Mouse (Mus musculus): ENCODE results near the gene Grtp1. TPM values are rescaled to one million over a fixed set of nuclear protein-coding genes. Genes with fewer than 3 reads are reported as not detected.

Gene Grtp1
- total RNA-seq, 1 experiment from 2014 or later = 0.27 TPM

- no peak for ATAC-seq (replicated peaks; ENCODE audit: low read depth, poor library complexity, severe bottlenecking)
Observed at GRCm38 (mm10) chr8:13178137-13178536, 22.3 kb downstream of the Grtp1 start.

- ATAC-seq (replicated peaks; ENCODE audit: low read depth, poor library complexity, severe bottlenecking) = no peak
Observed at GRCm38 (mm10) chr8:13177173-13177852, 23.1 kb downstream of the Grtp1 start.

- ATAC-seq (replicated peaks; ENCODE audit: low read depth, poor library complexity, severe bottlenecking) = no peak
Observed at GRCm38 (mm10) chr8:13175650-13176049, 24.8 kb downstream of the Grtp1 start.

GRCm38 (mm10) chr8:13174811-13175210, 25.6 kb downstream of the Grtp1 start:
- ATAC-seq (replicated peaks; ENCODE audit: low read depth, poor library complexity, severe bottlenecking) = no peak

GRCm38 (mm10) chr8:13174305-13174704, 26.1 kb downstream of the Grtp1 start:
- ATAC-seq (replicated peaks; ENCODE audit: low read depth, poor library complexity, severe bottlenecking) = no peak

- ATAC-seq (replicated peaks; ENCODE audit: low read depth, poor library complexity, severe bottlenecking) = no peak
Observed at GRCm38 (mm10) chr8:13170510-13170909, 29.9 kb downstream of the Grtp1 start.

GRCm38 (mm10) chr8:13164361-13164760, 36.1 kb downstream of the Grtp1 start:
- ATAC-seq (replicated peaks; ENCODE audit: low read depth, poor library complexity, severe bottlenecking) = no peak

GRCm38 (mm10) chr8:13163563-13163962, 36.9 kb downstream of the Grtp1 start:
- peak; percentile 37 for ATAC-seq (replicated peaks; ENCODE audit: low read depth, poor library complexity, severe bottlenecking)

- no peak for ATAC-seq (replicated peaks; ENCODE audit: low read depth, poor library complexity, severe bottlenecking)
Observed at GRCm38 (mm10) chr8:13162098-13162497, 38.3 kb downstream of the Grtp1 start.

- ATAC-seq (replicated peaks; ENCODE audit: low read depth, poor library complexity, severe bottlenecking) = no peak
Observed at GRCm38 (mm10) chr8:13160691-13161090, 39.7 kb downstream of the Grtp1 start.

- ATAC-seq (replicated peaks; ENCODE audit: low read depth, poor library complexity, severe bottlenecking) = no peak
Observed at GRCm38 (mm10) chr8:13159377-13159881, 41.0 kb downstream of the Grtp1 start.

GRCm38 (mm10) chr8:13158718-13159376, 41.6 kb downstream of the Grtp1 start, which contains the start of gene Lamp1:
Gene Lamp1 (plus strand): TSS chr8:13159161.
- ATAC-seq (replicated peaks; ENCODE audit: low read depth, poor library complexity, severe bottlenecking) = peak; percentile 74

- no peak for ATAC-seq (replicated peaks; ENCODE audit: low read depth, poor library complexity, severe bottlenecking)
Observed at GRCm38 (mm10) chr8:13156327-13157097, 43.9 kb downstream of the Grtp1 start.

- ATAC-seq (replicated peaks; ENCODE audit: low read depth, poor library complexity, severe bottlenecking) = peak; percentile 21; the same call in 1 of the 2 replicates
Observed at GRCm38 (mm10) chr8:13155358-13155757, 45.1 kb downstream of the Grtp1 start.

GRCm38 (mm10) chr8:13154099-13154498, 46.3 kb downstream of the Grtp1 start:
- ATAC-seq (replicated peaks; ENCODE audit: low read depth, poor library complexity, severe bottlenecking) = no peak

- ATAC-seq (replicated peaks; ENCODE audit: low read depth, poor library complexity, severe bottlenecking) = no peak
Observed at GRCm38 (mm10) chr8:13150929-13151328, 49.5 kb downstream of the Grtp1 start.

GRCm38 (mm10) chr8:13149866-13150265, 50.6 kb downstream of the Grtp1 start:
- no peak for ATAC-seq (replicated peaks; ENCODE audit: low read depth, poor library complexity, severe bottlenecking)

- no peak for ATAC-seq (replicated peaks; ENCODE audit: low read depth, poor library complexity, severe bottlenecking)
Observed at GRCm38 (mm10) chr8:13149287-13149686, 51.1 kb downstream of the Grtp1 start.

- ATAC-seq (replicated peaks; ENCODE audit: low read depth, poor library complexity, severe bottlenecking) = no peak
Observed at GRCm38 (mm10) chr8:13148476-13148875, 51.9 kb downstream of the Grtp1 start.

- no peak for ATAC-seq (replicated peaks; ENCODE audit: low read depth, poor library complexity, severe bottlenecking)
Observed at GRCm38 (mm10) chr8:13141681-13142080, 58.7 kb downstream of the Grtp1 start.
